Comparison of ENCODE assay signal across 8 mouse cellular contexts in the genomic region with DNA sequence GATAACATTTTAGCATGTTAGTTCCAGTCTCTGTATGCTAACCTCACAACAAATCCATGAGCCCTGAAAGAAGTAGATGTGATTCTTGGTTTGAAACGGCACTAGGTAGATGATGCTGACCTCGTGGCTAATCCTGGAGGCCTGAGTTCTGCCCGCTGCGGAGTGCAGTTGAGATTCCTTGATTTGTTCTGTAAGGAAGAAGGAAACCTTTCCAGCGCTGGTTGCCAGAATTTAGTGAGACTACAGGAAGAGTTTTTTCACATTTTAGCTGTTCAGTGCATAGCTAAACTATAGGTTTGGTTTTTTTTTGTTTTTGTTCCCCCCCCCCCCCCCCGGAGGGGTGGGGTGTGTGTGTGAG. TPM values are rescaled to one million over a fixed set of nuclear protein-coding genes. Genes with fewer than 3 reads are reported as not detected.
DNase-seq lines count a peak whose midpoint lies in the region; ATAC-seq and TF ChIP-seq lines count a peak whose summit lies in the region.

No protein-coding gene starts in this region.

- peaks cover 3% of the 10 kb centered on the region for H3K36me3 ChIP-seq in liver, adult 2 months (ENCODE audit: control insufficient read depth, insufficient read depth, low read length)
- H3K36me3 ChIP-seq in forebrain, embryonic 11.5 days (ENCODE audit: control insufficient read depth, insufficient read depth, low read length), result no peaks in the 10 kb centered on the region
- no peaks in the 10 kb centered on the region for H3K36me3 ChIP-seq in limb, embryonic 11.5 days (ENCODE audit: control insufficient read depth, insufficient read depth, low read length)

- no peak overlapping the region; the same call in 1 of the 2 replicates for H3K4me3 ChIP-seq in liver, adult 2 months (ENCODE audit: insufficient read depth, low read depth, low read length)
- peak overlapping the region; percentile 97 for H3K4me3 ChIP-seq in forebrain, embryonic 11.5 days (ENCODE audit: low read depth, low read length)
- H3K4me3 ChIP-seq in limb, embryonic 11.5 days (ENCODE audit: low read depth, low read length), result peak overlapping the region; percentile 96
- H3K4me3 ChIP-seq in olfactory bulb, adult 2 months (ENCODE audit: insufficient read depth, low read depth, low read length), result peak overlapping the region; percentile 16; the same call in 1 of the 2 replicates

- peaks cover 22% of the 10 kb centered on the region for H3K79me2 ChIP-seq in liver, adult 2 months (ENCODE audit: control insufficient read depth, insufficient read depth, low read length)

- H3K9ac ChIP-seq in liver, adult 2 months (ENCODE audit: low read depth, low read length), result 0 out of 2 replicates have a peak overlapping the region, but pooled peaks have one; percentile 21
- peak overlapping the region; percentile 33 for H3K9ac ChIP-seq in forebrain, embryonic 11.5 days (ENCODE audit: low read length)
- H3K9ac ChIP-seq in limb, embryonic 11.5 days (ENCODE audit: low read length), result peak overlapping the region; percentile 45; the same call in 1 of the 2 replicates

- H3K9me3 ChIP-seq in forebrain, embryonic 11.5 days (ENCODE audit: control insufficient read depth, low read length), result no peaks in the 10 kb centered on the region
- no peaks in the 10 kb centered on the region for H3K9me3 ChIP-seq in limb, embryonic 11.5 days (ENCODE audit: control insufficient read depth, low read length)

- no peak overlapping the region for H3K27ac ChIP-seq in liver, adult 2 months (replicated peaks; ENCODE audit: insufficient read depth, low read depth, low read length)
- H3K27ac ChIP-seq in forebrain, embryonic 11.5 days (ENCODE audit: low read depth, low read length), result no peak overlapping the region
- no peak overlapping the region for H3K27ac ChIP-seq in limb, embryonic 11.5 days (replicated peaks; ENCODE audit: low read depth, low read length)
- no peak overlapping the region for H3K27ac ChIP-seq in olfactory bulb, adult 2 months (ENCODE audit: insufficient read depth, low read depth, low read length)

- DNase-seq in liver, adult 2 months (ENCODE audit: extremely low read depth, low read depth, low spot score), result no peak
- no peak for DNase-seq in liver
- no peak for DNase-seq in forebrain, embryonic 11.5 days (ENCODE audit: low spot score)
- DNase-seq in limb, embryonic 11.5 days (ENCODE audit: low spot score), result no peak
- no peak for DNase-seq in thymus, postnatal 36 days
- DNase-seq in natural killer cell, adult 2 months (ENCODE audit: low spot score in 2 of 2), result no peak
- DNase-seq in cerebellum, postnatal 4 days (ENCODE audit: low spot score in 2 of 2), result no peak

- no peak for TF ChIP-seq CTCF in liver, adult 2 months (IDR thresholded peaks at IDR 0.05; ENCODE audit: low read depth, low read length)
- TF ChIP-seq CTCF in olfactory bulb, adult 2 months (IDR thresholded peaks at IDR 0.05; ENCODE audit: insufficient read depth, low read depth, low read length), result no peak

- peak overlapping the region; percentile 64 for H3K4me2 ChIP-seq in forebrain, embryonic 11.5 days (ENCODE audit: low read depth, low read length, severe bottlenecking)
- H3K4me2 ChIP-seq in limb, embryonic 11.5 days (ENCODE audit: low read depth, severe bottlenecking), result peak overlapping the region; percentile 48

- 17% methylated on average over 6 of the region's 6 CpGs for WGBS in liver, adult 2 months
- 48% methylated on average over 5 of the region's 6 CpGs for WGBS in forebrain, embryonic 11.5 days
- WGBS in limb, embryonic 11.5 days, result 53% methylated on average over 6 of the region's 6 CpGs
- WGBS in olfactory bulb, adult 2 months, result 18% methylated on average over 6 of the region's 6 CpGs

- H3K4me1 ChIP-seq in liver, adult 2 months (ENCODE audit: control insufficient read depth, insufficient read depth, low read length), result peaks cover 12% of the 10 kb centered on the region; the same call in 1 of the 2 replicates
- H3K4me1 ChIP-seq in forebrain, embryonic 11.5 days (replicated peaks; ENCODE audit: control insufficient read depth, insufficient read depth, low read length), result peaks cover 6% of the 10 kb centered on the region; the same call in 1 of the 2 replicates
- H3K4me1 ChIP-seq in limb, embryonic 11.5 days (ENCODE audit: control insufficient read depth, insufficient read depth, low read length), result peaks cover 6% of the 10 kb centered on the region; the same call in 1 of the 2 replicates
- H3K4me1 ChIP-seq in olfactory bulb, adult 2 months (ENCODE audit: control insufficient read depth, insufficient read depth, low read length), result no peaks in the 10 kb centered on the region

- TF ChIP-seq POLR2A in liver, adult 2 months (IDR thresholded peaks at IDR 0.05; ENCODE audit: extremely low read depth, insufficient read depth, low read length), result no peak
- TF ChIP-seq POLR2A in olfactory bulb, adult 2 months (IDR thresholded peaks at IDR 0.05; ENCODE audit: insufficient read depth, low read depth, low read length), result no peak

- no peak for ATAC-seq in forebrain, embryonic 11.5 days (replicated peaks; ENCODE audit: low FRiP score)
- no peak for ATAC-seq in limb, embryonic 11.5 days (ENCODE audit: insufficient number of reproducible peaks, low FRiP score, low TSS enrichment, low read depth)

- no peaks in the 10 kb centered on the region for H3K27me3 ChIP-seq in liver, adult 2 months (ENCODE audit: control insufficient read depth, insufficient read depth, low read length)
- H3K27me3 ChIP-seq in forebrain, embryonic 11.5 days (ENCODE audit: control insufficient read depth, insufficient read depth, low read length), result no peaks in the 10 kb centered on the region
- H3K27me3 ChIP-seq in limb, embryonic 11.5 days (ENCODE audit: control insufficient read depth, insufficient read depth, low read length), result no peaks in the 10 kb centered on the region

RNA-seq across cellular contexts. Expression of a gene that starts 1.3 kb away (rescaled TPM):
- total RNA-seq in liver, adult 2 months (2014; rRNA removed), result 88.9 and 100 TPM in 2 replicates
- 10.8 and 11.2 TPM in 2 replicates for polyA plus RNA-seq in liver, adult 2 months (2012; rRNA removed)
- 143 and 150 TPM in 2 replicates for polyA plus RNA-seq in forebrain, embryonic 11.5 days (2014; fragmentation: Nextera tagmentation; extraction: Ambion mirVana)
- polyA plus RNA-seq in limb, embryonic 11.5 days (2014; fragmentation: Nextera tagmentation; extraction: Ambion mirVana), result 144 and 150 TPM in 2 replicates
- 61.9 TPM in 1 of 2 replicates, not detected in the other for polyA plus RNA-seq in olfactory bulb, adult 2 months (2012; ENCODE audit: insufficient read depth, insufficient read length, low replicate concordance, missing spikeins)

RNA-seq across cellular contexts. Expression of a gene that starts 32.2 kb away (rescaled TPM):
- 80.5 and 81.5 TPM in 2 replicates for total RNA-seq in liver, adult 2 months (2014; rRNA removed)
- 86.5 and 99.0 TPM in 2 replicates for polyA plus RNA-seq in liver, adult 2 months (2012; rRNA removed)
- 31.8 and 33.1 TPM in 2 replicates for polyA plus RNA-seq in forebrain, embryonic 11.5 days (2014; fragmentation: Nextera tagmentation; extraction: Ambion mirVana)
- polyA plus RNA-seq in limb, embryonic 11.5 days (2014; fragmentation: Nextera tagmentation; extraction: Ambion mirVana), result 18.6 and 23.7 TPM in 2 replicates
- polyA plus RNA-seq in olfactory bulb, adult 2 months (2012; ENCODE audit: insufficient read depth, insufficient read length, low replicate concordance, missing spikeins), result not detected in 2 replicates

RNA-seq across cellular contexts. Expression of a gene that starts 35.0 kb away (rescaled TPM):
- 25.8 and 33.2 TPM in 2 replicates for total RNA-seq in liver, adult 2 months (2014; rRNA removed)
- polyA plus RNA-seq in liver, adult 2 months (2012; rRNA removed), result 20.1 and 20.8 TPM in 2 replicates
- polyA plus RNA-seq in forebrain, embryonic 11.5 days (2014; fragmentation: Nextera tagmentation; extraction: Ambion mirVana), result 29.8 and 31.5 TPM in 2 replicates
- 28.0 and 29.2 TPM in 2 replicates for polyA plus RNA-seq in limb, embryonic 11.5 days (2014; fragmentation: Nextera tagmentation; extraction: Ambion mirVana)
- polyA plus RNA-seq in olfactory bulb, adult 2 months (2012; ENCODE audit: insufficient read depth, insufficient read length, low replicate concordance, missing spikeins), result not detected in 2 replicates

Comparison
In these comparisons a context has a peak if more than half of its experiments do, and no peak if none do; other contexts are left out.
1. RNA of a gene that starts 32.2 kb away (polyA plus RNA-seq): 86.5 to 99.0 TPM in liver, adult 2 months, 31.8 to 33.1 TPM in forebrain, embryonic 11.5 days and 18.6 to 23.7 TPM in limb, embryonic 11.5 days; not detected in olfactory bulb, adult 2 months; every median in the first group is over 10 times any median in the second.
2. Peak in every context shown above with its lines, with median percentiles within 50 percentile points of each other: H3K9ac ChIP-seq.